Mouse (Mus musculus) lung, postnatal 0 days (tissue): ENCODE data around the gene Dcaf10. TPM values are rescaled to one million over a fixed set of nuclear protein-coding genes. Genes with fewer than 3 reads are reported as not detected.

Experiments
- ATAC-seq: fragments of 200-750 bp; cut with Nextera tagmentation; 2 replicates; pipeline ENCODE4 v1.8.0; 2017; ENCODE audit warnings: moderate library complexity
- DNase-seq: peaks from one replicate; pipeline ENCODE4 v3.0.0-alpha.2; 2016; ENCODE audit warnings: low spot score
- H3K27ac ChIP-seq: fragments of 300-500 bp; sonication (generic); 2 replicates; pipeline ENCODE4 v1.5.1; 2014; ENCODE audit warnings: antibody characterized with exemption, mild to moderate bottlenecking, low read length, mixed read lengths
- H3K27me3 ChIP-seq: fragments of 300-500 bp; sonication (generic); replicated peaks from 2 replicates; pipeline ENCODE4 v1.6.1; 2014; ENCODE audit warnings: low read length, mixed read lengths; ENCODE audit not compliant: insufficient read depth
- H3K36me3 ChIP-seq: fragments of 300-500 bp; sonication (generic); 2 replicates; pipeline ENCODE4 v1.6.1; 2014; ENCODE audit warnings: low read length, mixed read lengths; ENCODE audit not compliant: insufficient read depth
- H3K4me1 ChIP-seq: fragments of 300-500 bp; sonication (generic); 2 replicates; pipeline ENCODE4 v1.6.1; 2014; ENCODE audit warnings: antibody characterized with exemption, low read depth, low read length, mixed read lengths; ENCODE audit not compliant: insufficient read depth
- H3K4me2 ChIP-seq: fragments of 300-500 bp; sonication (generic); replicated peaks from 2 replicates; pipeline ENCODE4 v1.6.1; 2014; ENCODE audit warnings: low read depth, mild to moderate bottlenecking, low read length, moderate library complexity, mixed read lengths
- H3K4me3 ChIP-seq: fragments of 300-500 bp; sonication (generic); 2 replicates; pipeline ENCODE4 v1.5.1; 2014; ENCODE audit warnings: low read depth, low read length
- H3K9ac ChIP-seq: fragments of 300-500 bp; sonication (generic); replicated peaks from 2 replicates; pipeline ENCODE4 v1.6.1; 2014; ENCODE audit warnings: low read depth, mild to moderate bottlenecking
- H3K9me3 ChIP-seq: fragments of 300-500 bp; sonication (generic); 2 replicates; pipeline ENCODE4 v1.6.1; 2016; ENCODE audit warnings: low read length, mixed read lengths
- CTCF ChIP-seq: IDR thresholded peaks from 2 replicates; pipeline ENCODE4 v1.5.1; 2016; ENCODE audit warnings: antibody characterized with exemption, mild to moderate bottlenecking
- EP300 ChIP-seq: IDR thresholded peaks from 2 replicates; pipeline ENCODE4 v1.6.1; 2016; ENCODE audit warnings: antibody characterized with exemption, mild to moderate bottlenecking, control low read depth
- WGBS: fragments of 180-500 bp; shearing (Covaris S2); extraction: QIAGEN DNeasy Blood & Tissue Kit; methylation state at CpG from one replicate; pipeline ENCODE4 v1.1.7; 2014; 5-methylcytosine and 5-hydroxymethylcytosine counted together
- polyA plus RNA-seq: library from polyadenylated mRNA; unstranded; fragments of >200 nt; fragmentation: Nextera tagmentation; extraction: Ambion mirVana; gene quantifications from 2 replicates; pipeline ENCODE4 v1.2.1, GENCODE M21; 2015

The Dcaf10 gene
- polyA plus RNA-seq, 1 experiment from 2014 or later = 12.3 TPM

DNA sequence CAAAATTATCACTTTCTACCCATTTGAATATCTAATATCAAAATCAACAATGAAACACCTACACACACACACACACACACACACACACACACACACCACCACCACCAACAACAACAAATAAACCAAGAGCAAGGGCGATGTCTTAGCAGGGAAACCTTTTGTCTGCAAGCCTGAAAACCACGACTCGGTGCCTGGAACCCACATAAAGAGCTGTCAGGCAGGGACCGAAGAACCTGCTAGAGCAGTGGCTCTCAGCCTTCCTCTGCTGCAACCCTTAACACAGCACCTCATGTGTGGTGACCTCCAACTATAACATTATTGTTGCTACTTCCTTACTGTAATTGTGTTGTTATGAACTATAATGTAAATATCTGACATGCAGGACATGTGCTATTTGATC, 60.4 kb downstream of the Dcaf10 start:
- Histone ChIP-seq H3K27me3 (no peaks in the 10 kb centered on the region), H3K9me3 (no peaks in the 10 kb centered on the region), H3K4me3 (no peak overlapping the region), H3K9ac (no peak overlapping the region), H3K4me2 (no peak overlapping the region), H3K27ac (no peak overlapping the region), H3K4me1 (0 out of 2 replicates have a peak, but pooled peaks cover 7% of the 10 kb centered on the region), H3K36me3 (peaks cover 13% of the 10 kb centered on the region)
- 70% methylated on average over 4 of the region's 4 CpGs for WGBS
- no peak for DNase-seq
- TF ChIP-seq CTCF (no peak), EP300 (no peak)
- no peak for ATAC-seq

DNA sequence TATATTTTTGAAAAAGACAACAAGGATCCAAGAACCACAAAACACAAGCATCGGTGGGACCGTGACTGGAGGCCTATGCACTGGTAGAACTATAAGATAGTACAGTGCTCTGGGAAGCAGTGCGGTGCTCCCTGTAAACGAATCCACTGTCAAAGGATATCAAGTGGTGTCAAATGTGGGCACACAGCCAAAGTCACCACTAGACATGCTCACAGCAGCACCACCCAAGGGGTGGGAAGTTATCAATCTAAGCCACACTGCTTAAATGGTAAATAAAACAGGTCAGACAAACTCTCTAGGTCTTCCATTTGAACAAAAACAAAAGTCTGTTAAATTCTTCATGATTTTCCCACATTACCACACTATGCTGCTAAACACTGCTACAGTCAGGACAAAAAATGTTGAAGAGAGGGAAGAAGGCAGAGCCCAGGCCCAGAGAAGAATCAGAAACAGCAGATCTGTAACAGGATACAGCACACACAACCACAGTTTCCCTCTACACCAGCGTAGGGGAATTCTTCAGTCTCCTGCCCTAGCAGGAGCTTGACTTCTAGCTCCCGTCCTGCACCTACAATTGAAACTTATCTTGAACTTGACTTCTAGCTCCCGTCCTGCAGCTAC, 61.1 kb downstream of the Dcaf10 start:
- Histone ChIP-seq H3K27ac (0 out of 2 replicates have a peak overlapping the region, but pooled peaks have one; percentile 4), H3K36me3 (peaks cover 13% of the 10 kb centered on the region), H3K4me1 (0 out of 2 replicates have a peak, but pooled peaks cover 7% of the 10 kb centered on the region), H3K9ac (no peak overlapping the region), H3K4me2 (no peak overlapping the region), H3K27me3 (no peaks in the 10 kb centered on the region), H3K9me3 (no peaks in the 10 kb centered on the region), H3K4me3 (no peak overlapping the region)
- DNase-seq = peak; percentile 53
- peak; percentile 48 for ATAC-seq
- no peak for TF ChIP-seq EP300
- TF ChIP-seq CTCF = no peak
- 45% methylated on average over 7 of the region's 7 CpGs for WGBS

- Histone ChIP-seq H3K4me1 (0 out of 2 replicates have a peak, but pooled peaks cover 7% of the 10 kb centered on the region), H3K36me3 (peaks cover 13% of the 10 kb centered on the region), H3K4me2 (no peak overlapping the region), H3K9me3 (no peaks in the 10 kb centered on the region), H3K9ac (no peak overlapping the region), H3K27ac (0 out of 2 replicates have a peak overlapping the region, but pooled peaks have one; percentile 4), H3K4me3 (no peak overlapping the region), H3K27me3 (no peaks in the 10 kb centered on the region)
- no peak for TF ChIP-seq EP300
- TF ChIP-seq CTCF = no peak
- ATAC-seq (no peak), DNase-seq (peak; percentile 67)
- 59% methylated on average over 7 of the region's 7 CpGs for WGBS
These were observed 61.6 kb downstream of the Dcaf10 start for GRCm38 (mm10) chr4:45403499-45403878.

GRCm38 (mm10) chr4:45404086-45404485, 62.2 kb downstream of the Dcaf10 start:
- Histone ChIP-seq H3K9ac (no peak overlapping the region), H3K4me1 (0 out of 2 replicates have a peak, but pooled peaks cover 7% of the 10 kb centered on the region), H3K27ac (no peak overlapping the region), H3K36me3 (peaks cover 11% of the 10 kb centered on the region), H3K4me3 (no peak overlapping the region), H3K27me3 (no peaks in the 10 kb centered on the region), H3K4me2 (no peak overlapping the region), H3K9me3 (no peaks in the 10 kb centered on the region)
- DNase-seq (no peak), ATAC-seq (no peak)
- TF ChIP-seq CTCF (no peak), EP300 (no peak)
- WGBS = 91% methylated on average over 7 of the region's 7 CpGs

- TF ChIP-seq EP300 = no peak
- no peak for TF ChIP-seq CTCF
- 0 out of 2 replicates have a peak, but pooled peaks cover 4% of the 10 kb centered on the region for H3K36me3 ChIP-seq
- DNase-seq (no peak), ATAC-seq (no peak)
- H3K4me2 ChIP-seq = no peak overlapping the region
- no peak overlapping the region for H3K27ac ChIP-seq
- H3K9ac ChIP-seq = no peak overlapping the region
- H3K4me3 ChIP-seq = no peak overlapping the region
- H3K9me3 ChIP-seq = no peaks in the 10 kb centered on the region
- 0 out of 2 replicates have a peak, but pooled peaks cover 7% of the 10 kb centered on the region for H3K4me1 ChIP-seq
- H3K27me3 ChIP-seq = no peaks in the 10 kb centered on the region
- 59% methylated on average over 7 of the region's 7 CpGs for WGBS
These were observed 63.4 kb downstream of the Dcaf10 start for GRCm38 (mm10) chr4:45405315-45405714.

DNA sequence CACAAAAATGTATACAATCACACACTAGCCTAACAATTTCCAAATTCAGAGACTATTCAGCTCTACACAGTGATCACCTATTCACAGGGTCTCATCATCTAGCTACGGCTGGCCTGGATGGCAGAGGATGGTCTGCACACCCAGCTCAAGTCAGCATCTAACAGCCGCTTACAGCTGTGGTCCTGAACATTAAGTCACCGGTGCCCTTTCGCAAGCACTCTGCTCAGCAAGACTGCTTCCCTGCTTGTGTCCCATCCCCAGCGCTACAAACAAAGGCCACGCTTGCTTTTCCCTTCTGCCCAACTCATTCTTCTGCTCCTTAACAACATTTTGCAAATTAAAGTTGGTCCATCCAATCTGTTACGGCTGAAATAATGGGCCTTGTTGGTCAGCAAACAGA, 64.5 kb downstream of the Dcaf10 start:
- TF ChIP-seq CTCF = no peak
- TF ChIP-seq EP300 = no peak
- DNase-seq (peak; percentile 51), ATAC-seq (no peak)
- H3K4me2 ChIP-seq = peak overlapping the region; percentile 63
- no peak overlapping the region; the same call in 1 of the 2 replicates for H3K9ac ChIP-seq
- 68% methylated on average over 7 of the region's 7 CpGs for WGBS
- H3K4me1 ChIP-seq = 0 out of 2 replicates have a peak, but pooled peaks cover 7% of the 10 kb centered on the region
- no peak overlapping the region for H3K27ac ChIP-seq
- 0 out of 2 replicates have a peak, but pooled peaks cover 4% of the 10 kb centered on the region for H3K36me3 ChIP-seq
- no peaks in the 10 kb centered on the region for H3K27me3 ChIP-seq
- H3K9me3 ChIP-seq = no peaks in the 10 kb centered on the region
- no peak overlapping the region for H3K4me3 ChIP-seq
